Mouse (Mus musculus) olfactory bulb, adult 2 months (tissue): ENCODE results near the gene Lipn. TPM values are rescaled to one million over a fixed set of nuclear protein-coding genes. Genes with fewer than 3 reads are reported as not detected.

Source experiments
- H3K27ac ChIP-seq: fragments of 200-500 bp; 2 replicates; pipeline ENCODE4 v1.5.1; 2012; ENCODE audit warnings: low read depth, low read length; ENCODE audit not compliant: insufficient read depth
- H3K4me1 ChIP-seq: fragments of 200-500 bp; 2 replicates; pipeline ENCODE4 v1.6.1; 2012; ENCODE audit warnings: low read length; ENCODE audit not compliant: control insufficient read depth, insufficient read depth
- H3K4me3 ChIP-seq: fragments of 200-500 bp; 2 replicates; pipeline ENCODE4 v1.5.1; 2012; ENCODE audit warnings: mild to moderate bottlenecking, low read depth, low read length, moderate library complexity; ENCODE audit not compliant: insufficient read depth
- CTCF ChIP-seq: fragments of 200-500 bp; IDR thresholded peaks from 2 replicates; pipeline ENCODE4 v1.5.1; 2012; ENCODE audit warnings: low read depth, mild to moderate bottlenecking, low read length, moderate library complexity; ENCODE audit not compliant: insufficient read depth
- POLR2A ChIP-seq: fragments of 200-500 bp; IDR thresholded peaks from 2 replicates; pipeline ENCODE4 v1.6.1; 2012; ENCODE audit warnings: mild to moderate bottlenecking, low read depth, low read length, moderate library complexity; ENCODE audit not compliant: insufficient read depth
- WGBS: fragments of 180-500 bp; shearing (Covaris S2); methylation state at CpG from one replicate; pipeline ENCODE4 v1.1.7; 2018; 5-methylcytosine and 5-hydroxymethylcytosine counted together
- polyA plus RNA-seq: library from polyadenylated mRNA; stranded (reverse); fragments of >200 nt; gene quantifications from 2 replicates; pipeline ENCODE4 v1.2.4, GENCODE M21; 2012; ENCODE audit warnings: low replicate concordance; ENCODE audit not compliant: missing spikeins, insufficient read depth, insufficient read length

Lipn gene
- polyA plus RNA-seq, 1 experiment: not detected

- no peaks in the 10 kb centered on the region for H3K4me1 ChIP-seq
- H3K27ac ChIP-seq: no peak overlapping the region
- no peak overlapping the region for H3K4me3 ChIP-seq
- no peak for TF ChIP-seq POLR2A
Measured at GRCm38 (mm10) chr19:34074239-34074638, 7.1 kb downstream of the Lipn start.

DNA sequence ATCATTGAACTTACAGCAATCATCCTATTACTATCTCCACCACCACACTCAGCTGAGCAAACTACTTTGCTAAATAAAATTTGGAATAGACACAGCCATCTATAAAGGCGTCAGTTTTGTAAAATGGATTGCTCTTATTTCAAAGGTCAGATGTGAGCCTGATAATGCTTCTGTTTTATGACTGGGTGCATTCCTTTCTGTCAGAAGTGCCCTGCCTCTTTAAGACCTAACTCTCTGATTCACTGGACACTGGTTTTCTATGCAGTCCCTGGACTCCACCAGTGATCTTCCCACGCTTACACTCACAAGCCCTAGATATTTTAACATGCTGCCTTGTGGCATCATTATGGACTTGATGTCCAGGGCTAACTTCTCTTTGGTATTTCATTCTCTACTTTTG is 11.0 kb downstream of the Lipn start:
- no peak overlapping the region for H3K27ac ChIP-seq
- TF ChIP-seq CTCF (no peak), POLR2A (no peak)
- 89% methylated on average over 2 of the region's 2 CpGs for WGBS
- no peak overlapping the region for H3K4me3 ChIP-seq
- no peaks in the 10 kb centered on the region for H3K4me1 ChIP-seq

DNA sequence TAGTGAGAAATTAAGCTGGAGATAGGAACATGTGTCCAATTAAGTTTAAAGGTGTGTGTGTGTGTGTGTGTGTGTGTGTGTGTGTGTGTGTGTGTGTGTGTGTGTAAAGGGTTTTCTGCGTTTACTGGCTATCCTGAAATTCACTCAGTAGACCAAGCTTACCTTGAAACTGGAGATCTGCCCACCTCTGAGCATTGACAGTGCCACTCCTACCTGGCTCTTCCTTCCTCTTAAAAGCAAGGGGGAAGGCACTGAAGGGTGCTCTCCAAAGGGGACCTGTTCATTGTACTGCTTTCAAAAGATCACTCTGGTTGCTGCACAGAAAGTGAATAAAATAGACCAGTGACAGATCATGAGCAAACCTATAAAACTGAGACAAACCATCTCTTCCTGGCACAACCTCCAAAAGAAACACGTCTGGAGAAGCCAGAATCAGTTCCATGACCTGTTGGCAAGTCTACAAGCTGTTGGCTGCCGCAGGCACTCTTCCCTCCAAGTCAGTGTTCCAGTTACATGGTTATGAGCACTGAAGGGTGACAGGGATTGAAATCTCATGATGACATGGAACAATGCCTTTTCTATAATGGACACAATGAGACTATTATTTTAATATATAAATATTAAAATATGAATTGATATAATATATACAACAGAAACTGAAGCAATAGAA is 22.0 kb downstream of the Lipn start:
- 75% methylated on average over 3 of the region's 3 CpGs for WGBS
- no peak overlapping the region for H3K27ac ChIP-seq
- H3K4me1 ChIP-seq: no peaks in the 10 kb centered on the region
- H3K4me3 ChIP-seq: no peak overlapping the region
- no peak for TF ChIP-seq CTCF
- TF ChIP-seq POLR2A: no peak

- H3K27ac ChIP-seq: no peak overlapping the region
- TF ChIP-seq CTCF: no peak
- TF ChIP-seq POLR2A: no peak
- no peak overlapping the region for H3K4me3 ChIP-seq
- WGBS: 83% methylated on average over 5 of the region's 5 CpGs
- H3K4me1 ChIP-seq: no peaks in the 10 kb centered on the region
Measured at GRCm38 (mm10) chr19:34095381-34095780, 28.2 kb downstream of the Lipn start.

DNA sequence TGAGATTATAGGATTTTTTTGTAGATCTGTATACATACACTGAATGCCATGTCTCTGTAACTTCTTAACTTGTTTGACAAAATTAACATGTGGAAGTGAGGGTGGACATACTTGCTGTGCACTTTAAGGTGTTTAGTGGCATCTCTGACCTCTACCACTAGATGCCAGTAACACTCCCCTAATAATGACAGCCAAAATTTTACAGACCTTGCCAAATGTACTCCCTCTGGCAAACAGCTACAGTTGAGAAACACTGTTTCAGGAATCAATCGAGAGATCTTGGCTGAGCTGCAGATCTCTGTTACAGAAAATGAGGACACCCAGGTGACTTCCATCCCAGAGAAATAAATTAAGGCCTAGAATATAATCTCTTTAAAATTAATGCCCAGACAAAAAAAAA is 29.1 kb downstream of the Lipn start:
- 27% methylated on average over 1 of the region's 1 CpGs for WGBS
- Histone ChIP-seq H3K4me1 (no peaks in the 10 kb centered on the region), H3K4me3 (no peak overlapping the region), H3K27ac (no peak overlapping the region)
- TF ChIP-seq CTCF (no peak), POLR2A (no peak)

- no peak for TF ChIP-seq CTCF
- no peak for TF ChIP-seq POLR2A
- H3K27ac ChIP-seq: no peak within 1 kb of the TSS
- 90% methylated on average over 4 of the region's 4 CpGs for WGBS
- H3K4me1 ChIP-seq: no peaks in the 10 kb centered on the region
- H3K4me3 ChIP-seq: no peak within 1 kb of the TSS
Measured at GRCm38 (mm10) chr19:34100633-34101032, 33.5 kb downstream of the Lipn start, which contains the start of gene Lipm. Lipm (plus strand) TSS chr19:34100933.

GRCm38 (mm10) chr19:34101888-34102287 is 34.7 kb downstream of the Lipn start:
- Histone ChIP-seq H3K27ac (no peak overlapping the region), H3K4me3 (no peak overlapping the region), H3K4me1 (no peaks in the 10 kb centered on the region)
- 53% methylated on average over 7 of the region's 7 CpGs for WGBS
- no peak for TF ChIP-seq POLR2A
- TF ChIP-seq CTCF: no peak

DNA sequence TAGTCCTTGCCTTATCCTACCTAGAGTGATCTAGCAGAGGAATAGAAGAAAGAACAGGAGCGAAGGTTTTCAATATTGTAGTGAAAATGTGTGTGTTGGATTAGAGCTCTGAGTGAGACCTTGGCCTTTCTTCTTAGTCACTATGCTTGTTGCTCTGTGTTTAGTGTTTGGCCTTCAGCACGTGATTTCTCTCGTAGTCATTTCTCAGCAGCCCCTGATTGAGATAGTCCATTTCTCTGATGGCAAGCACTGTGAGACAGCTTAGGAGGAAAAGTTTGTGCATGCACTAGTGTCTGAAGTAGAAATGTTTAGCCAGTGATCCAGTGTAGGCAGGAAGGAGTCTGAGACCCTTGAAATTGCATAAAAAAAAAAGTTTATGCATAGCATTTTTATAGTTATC is 37.7 kb downstream of the Lipn start:
- WGBS: 91% methylated on average over 3 of the region's 3 CpGs
- H3K4me1 ChIP-seq: no peaks in the 10 kb centered on the region
- H3K4me3 ChIP-seq: no peak overlapping the region
- TF ChIP-seq POLR2A: no peak
- TF ChIP-seq CTCF: no peak
- H3K27ac ChIP-seq: no peak overlapping the region

- no peak for TF ChIP-seq CTCF
- TF ChIP-seq POLR2A: no peak
- H3K4me3 ChIP-seq: no peak overlapping the region
- no peaks in the 10 kb centered on the region for H3K4me1 ChIP-seq
- H3K27ac ChIP-seq: no peak overlapping the region
- WGBS: 89% methylated on average over 1 of the region's 1 CpGs
Measured at GRCm38 (mm10) chr19:34119102-34119501, 51.9 kb downstream of the Lipn start.

DNA sequence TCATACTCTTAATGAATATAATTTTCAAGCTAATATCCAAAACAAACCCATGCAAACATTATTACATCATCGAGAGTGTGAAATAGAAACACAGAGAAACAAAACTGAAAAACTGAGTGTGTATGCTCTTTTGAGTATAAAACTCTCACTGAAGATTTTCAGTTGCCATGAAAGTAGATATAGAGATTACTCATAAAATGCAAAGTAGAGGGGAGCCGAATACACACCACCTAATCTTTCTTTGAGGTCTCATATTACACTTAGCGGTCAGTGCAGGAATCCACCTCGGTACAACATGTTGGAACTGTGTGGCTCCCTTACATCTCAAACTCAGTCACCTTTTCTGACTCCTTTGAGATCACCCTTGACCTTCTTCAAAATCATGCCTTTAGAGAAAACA is 52.5 kb downstream of the Lipn start:
- Histone ChIP-seq H3K27ac (no peak overlapping the region), H3K4me3 (no peak overlapping the region), H3K4me1 (no peaks in the 10 kb centered on the region)
- 90% methylated on average over 4 of the region's 4 CpGs for WGBS
- TF ChIP-seq POLR2A (no peak), CTCF (no peak)
